Comparison of ENCODE assay signal across 17 mouse cellular contexts in the genomic region with DNA sequence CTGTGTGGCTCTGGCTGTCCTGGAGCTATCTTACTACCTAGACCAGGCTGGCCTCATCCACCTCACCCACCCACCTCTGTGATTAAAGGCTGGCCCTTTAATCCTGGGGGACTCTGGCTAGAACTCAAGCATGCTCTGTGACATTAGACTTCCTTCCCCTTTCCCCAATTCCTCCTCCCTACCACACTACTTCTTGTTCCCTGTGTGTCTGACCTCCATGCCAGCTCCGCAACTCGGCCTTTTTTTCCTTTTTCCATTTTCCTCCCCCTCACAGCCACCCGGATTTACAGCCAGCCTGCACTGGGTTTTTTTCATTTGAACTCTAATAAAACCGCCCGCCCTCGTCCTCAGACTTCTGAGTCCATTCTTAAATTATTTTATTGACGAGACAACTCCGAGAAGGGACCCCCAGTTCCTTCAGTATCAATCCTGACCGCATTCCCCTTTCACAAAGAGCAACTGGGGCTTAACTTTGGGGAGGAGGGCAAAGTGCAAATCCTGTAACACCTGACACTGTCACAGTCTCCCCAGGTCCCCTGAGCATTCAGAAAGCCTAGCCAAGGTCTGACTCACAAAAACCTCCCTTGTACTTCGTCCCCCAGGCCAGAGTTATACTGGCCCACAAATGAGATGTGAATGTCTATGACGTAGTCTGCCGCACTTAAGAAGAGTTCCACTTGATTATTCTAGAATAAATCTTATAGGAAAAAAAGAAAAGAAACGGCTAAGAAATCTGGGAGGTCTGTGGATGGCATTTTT. TPM values are rescaled to one million over a fixed set of nuclear protein-coding genes. Genes with fewer than 3 reads are reported as not detected.
DNase-seq lines count a peak whose midpoint lies in the region; ATAC-seq and TF ChIP-seq lines count a peak whose summit lies in the region.
"Had no signal": no experiment of that assay in that cellular context is flagged by ENCODE, and none has a peak within 500 bp of the region (broad histone marks: within the 10 kb centered on the region; RNA-seq: fewer than 3 reads in every experiment).

No protein-coding gene starts in this region.

- peak; percentile 58 for DNase-seq in adipocyte (ENCODE audit: low spot score)
- DNase-seq in kidney, adult 9 months, result peak; percentile 64
- no peak for DNase-seq in thymus, postnatal 25 days
- no peak for DNase-seq in forebrain, embryonic 11.5 days (ENCODE audit: low spot score)
- DNase-seq in adrenal gland, postnatal 10 days, result no peak
- DNase-seq: adrenal gland, postnatal 25 days; cerebellum, adult 11 months; embryo, embryonic 11 days; heart, postnatal 10 days; lung, embryonic 14.5 days; spleen, adult 18-20 months had no signal

- H3K27ac ChIP-seq in ES-Bruce4 (ENCODE audit: insufficient read depth, low read length), result peak overlapping the region; percentile 71
- H3K27ac ChIP-seq in liver, embryonic 15.5 days (replicated peaks), result no peak overlapping the region
- no peak overlapping the region for H3K27ac ChIP-seq in forebrain, embryonic 11.5 days (ENCODE audit: low read depth, low read length)
- H3K27ac ChIP-seq: heart, adult 2 months; hindbrain, postnatal 0 days; stomach, postnatal 0 days had no signal

- no peak for TF ChIP-seq EP300 in ES-Bruce4 (IDR thresholded peaks at IDR 0.05; ENCODE audit: insufficient read depth, low read depth, low read length)

- H3K9ac ChIP-seq in ES-Bruce4 (ENCODE audit: low read depth, poor library complexity, severe bottlenecking), result peak overlapping the region; percentile 71
- H3K9ac ChIP-seq in liver, embryonic 15.5 days, result no peak overlapping the region
- H3K9ac ChIP-seq in forebrain, embryonic 11.5 days (ENCODE audit: low read length), result no peak overlapping the region
- H3K9ac ChIP-seq: lung, embryonic 14.5 days had no signal

- peak overlapping the region; percentile 16; the same call in 1 of the 2 replicates for H3K4me3 ChIP-seq in ES-Bruce4 (ENCODE audit: low read depth, low read length)
- no peak overlapping the region for H3K4me3 ChIP-seq in liver, embryonic 15.5 days (replicated peaks)
- H3K4me3 ChIP-seq in forebrain, embryonic 11.5 days (ENCODE audit: low read depth, low read length), result no peak overlapping the region
- H3K4me3 ChIP-seq: heart, adult 2 months had no signal

- WGBS in liver, embryonic 15.5 days (ENCODE audit: insufficient replicate concordance), result 43% methylated on average over 13 of the region's 13 CpGs
- 64% methylated on average over 13 of the region's 13 CpGs for WGBS in forebrain, embryonic 11.5 days

- H3K36me3 ChIP-seq in ES-Bruce4 (ENCODE audit: control insufficient read depth, insufficient read depth, low read length, poor library complexity, severe bottlenecking), result no peaks in the 10 kb centered on the region
- no peaks in the 10 kb centered on the region for H3K36me3 ChIP-seq in liver, embryonic 15.5 days (replicated peaks)
- no peaks in the 10 kb centered on the region for H3K36me3 ChIP-seq in forebrain, embryonic 11.5 days (ENCODE audit: control insufficient read depth, insufficient read depth, low read length)

- H3K4me2 ChIP-seq in liver, embryonic 15.5 days, result peak overlapping the region; percentile 2
- no peak overlapping the region for H3K4me2 ChIP-seq in forebrain, embryonic 11.5 days (ENCODE audit: low read depth, low read length, severe bottlenecking)
- H3K4me2 ChIP-seq: lung, embryonic 14.5 days had no signal

- H3K27me3 ChIP-seq in ES-Bruce4 (ENCODE audit: control insufficient read depth, insufficient read depth, low read length, poor library complexity, severe bottlenecking), result no peaks in the 10 kb centered on the region
- no peaks in the 10 kb centered on the region for H3K27me3 ChIP-seq in liver, embryonic 15.5 days
- no peaks in the 10 kb centered on the region for H3K27me3 ChIP-seq in forebrain, embryonic 11.5 days (ENCODE audit: control insufficient read depth, insufficient read depth, low read length)
- H3K27me3 ChIP-seq: CH12.LX had no signal

- TF ChIP-seq POLR2A in ES-Bruce4 (IDR thresholded peaks at IDR 0.05; ENCODE audit: insufficient read depth, low read length), result no peak

- peaks cover 11% of the 10 kb centered on the region for H3K4me1 ChIP-seq in ES-Bruce4 (ENCODE audit: control insufficient read depth, insufficient read depth, low read length)
- peaks cover 11% of the 10 kb centered on the region for H3K4me1 ChIP-seq in liver, embryonic 15.5 days (replicated peaks)
- peaks cover 2% of the 10 kb centered on the region for H3K4me1 ChIP-seq in forebrain, embryonic 11.5 days (replicated peaks; ENCODE audit: control insufficient read depth, insufficient read depth, low read length)

- H3K9me3 ChIP-seq in ES-Bruce4 (replicated peaks; ENCODE audit: control insufficient read depth, insufficient read depth, low read length, poor library complexity, severe bottlenecking), result no peaks in the 10 kb centered on the region
- no peaks in the 10 kb centered on the region for H3K9me3 ChIP-seq in liver, embryonic 15.5 days (replicated peaks)
- no peaks in the 10 kb centered on the region for H3K9me3 ChIP-seq in forebrain, embryonic 11.5 days (ENCODE audit: control insufficient read depth, low read length)

- TF ChIP-seq CTCF in ES-Bruce4 (IDR thresholded peaks at IDR 0.05; ENCODE audit: low read depth, low read length), result no peak

- 0 out of 2 replicates have a peak, but pooled peaks have one; percentile 57 for ATAC-seq in liver, embryonic 15.5 days (ENCODE audit: insufficient read depth)
- ATAC-seq in forebrain, embryonic 11.5 days (replicated peaks; ENCODE audit: low FRiP score), result no peak
- ATAC-seq: hindbrain, postnatal 0 days had no signal

RNA-seq across cellular contexts. Expression of a gene that starts 15.0 kb away (rescaled TPM):
- polyA plus RNA-seq in ES-Bruce4 (2011; ENCODE audit: insufficient read depth, insufficient read length, low read depth, missing spikeins), result 203 and 213 TPM in 2 replicates
- 42.8 and 50.1 TPM in 2 replicates for polyA plus RNA-seq in liver, embryonic 15.5 days (2015; fragmentation: Nextera tagmentation; extraction: Ambion mirVana)
- 269 and 276 TPM in 2 replicates for polyA plus RNA-seq in forebrain, embryonic 11.5 days (2014; fragmentation: Nextera tagmentation; extraction: Ambion mirVana)
- 10 to 100 TPM; 92.8 to 96.6 TPM for total RNA-seq in adrenal gland, postnatal 10 days (2021)

RNA-seq across cellular contexts. Expression of a gene that starts 39.2 kb away (rescaled TPM):
- polyA plus RNA-seq in ES-Bruce4 (2011; ENCODE audit: insufficient read depth, insufficient read length, low read depth, missing spikeins), result 66.0 and 72.8 TPM in 2 replicates
- 20.2 and 20.4 TPM in 2 replicates for polyA plus RNA-seq in liver, embryonic 15.5 days (2015; fragmentation: Nextera tagmentation; extraction: Ambion mirVana)
- polyA plus RNA-seq in forebrain, embryonic 11.5 days (2014; fragmentation: Nextera tagmentation; extraction: Ambion mirVana), result 24.2 and 25.7 TPM in 2 replicates
- 10 to 100 TPM; 64.1 to 71.5 TPM for total RNA-seq in adrenal gland, postnatal 10 days (2021)

RNA-seq across cellular contexts. Expression of a gene that starts 54.8 kb away (rescaled TPM):
- 5.2 and 6.1 TPM in 2 replicates for polyA plus RNA-seq in ES-Bruce4 (2011; ENCODE audit: insufficient read depth, insufficient read length, low read depth, missing spikeins)
- polyA plus RNA-seq in liver, embryonic 15.5 days (2015; fragmentation: Nextera tagmentation; extraction: Ambion mirVana), result 0.29 and 0.37 TPM in 2 replicates
- 0.56 and 0.68 TPM in 2 replicates for polyA plus RNA-seq in forebrain, embryonic 11.5 days (2014; fragmentation: Nextera tagmentation; extraction: Ambion mirVana)
- total RNA-seq in adrenal gland, postnatal 10 days (2021), result 1 to 10 TPM; 5.4 to 6.0 TPM

Comparison
In these comparisons a context has a peak if more than half of its experiments do, and no peak if none do; other contexts are left out.
1. DNase-seq: peak in adipocyte (single experiment) and kidney, adult 9 months (single experiment); none in thymus, postnatal 25 days (single experiment), forebrain, embryonic 11.5 days (single experiment) and adrenal gland, postnatal 10 days (single experiment).